Mouse (Mus musculus): ENCODE results near the gene Tent4a.

Gene Tent4a

DNA sequence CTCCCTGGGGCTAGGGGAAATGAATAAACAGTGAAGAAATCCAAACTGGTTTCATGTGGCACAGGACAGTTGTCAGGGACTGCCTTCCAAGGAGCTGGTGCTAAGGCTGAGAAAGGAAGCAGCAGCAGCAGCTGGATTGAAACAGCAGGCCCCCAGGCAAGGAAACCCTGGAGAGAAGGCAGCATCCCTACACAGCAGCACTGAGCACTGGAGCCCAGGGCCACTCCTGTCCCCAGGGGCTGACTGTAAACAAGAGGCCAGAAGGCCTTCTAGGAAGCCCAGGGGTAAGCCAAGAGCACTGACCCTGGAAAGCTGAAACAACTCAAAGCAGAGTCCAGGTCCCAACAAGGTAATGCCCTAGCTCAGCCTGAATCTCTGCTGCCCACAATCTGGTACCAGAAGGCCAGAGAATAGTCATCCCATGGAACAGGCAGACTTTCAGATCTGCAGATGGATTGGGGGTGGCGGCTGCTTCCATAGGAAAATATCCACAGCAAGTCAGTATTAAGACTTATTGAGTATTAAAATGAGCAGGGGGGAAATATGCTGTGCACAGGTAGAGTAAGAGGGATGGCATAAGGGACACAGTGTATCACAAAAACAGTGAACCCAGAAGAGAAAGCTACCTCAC, 12.1 kb downstream of the Tent4a start:
- no peak for DNase-seq (ENCODE audit: low spot score in 2 of 2)

DNA sequence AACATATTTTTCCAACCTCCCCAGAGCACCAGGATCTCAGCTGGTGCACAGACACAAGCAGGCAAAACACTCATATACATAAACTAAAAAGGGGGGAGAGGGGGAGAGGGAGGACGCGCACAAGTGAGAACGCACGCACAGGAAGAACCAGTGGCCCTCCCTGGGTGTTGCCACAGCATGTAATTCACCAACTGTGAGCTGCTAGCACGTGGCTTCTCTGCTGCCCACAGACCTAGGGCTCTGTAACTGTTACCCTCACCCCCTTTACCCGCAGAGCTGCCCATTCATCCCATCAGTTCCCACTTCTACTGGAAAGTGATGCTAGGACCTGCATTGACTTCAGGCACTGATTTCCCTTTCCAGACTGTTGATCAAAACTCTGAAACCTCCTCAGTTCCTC, 15.3 kb downstream of the Tent4a start:
- no peak for DNase-seq (ENCODE audit: low spot score in 2 of 2)

- DNase-seq (ENCODE audit: low spot score in 2 of 2), result no peak
These were observed 17.0 kb downstream of the Tent4a start for GRCm38 (mm10) chr13:69517445-69517844.

- no peak for DNase-seq (ENCODE audit: low spot score in 2 of 2)
These were observed 19.3 kb downstream of the Tent4a start for GRCm38 (mm10) chr13:69515091-69515490.

DNA sequence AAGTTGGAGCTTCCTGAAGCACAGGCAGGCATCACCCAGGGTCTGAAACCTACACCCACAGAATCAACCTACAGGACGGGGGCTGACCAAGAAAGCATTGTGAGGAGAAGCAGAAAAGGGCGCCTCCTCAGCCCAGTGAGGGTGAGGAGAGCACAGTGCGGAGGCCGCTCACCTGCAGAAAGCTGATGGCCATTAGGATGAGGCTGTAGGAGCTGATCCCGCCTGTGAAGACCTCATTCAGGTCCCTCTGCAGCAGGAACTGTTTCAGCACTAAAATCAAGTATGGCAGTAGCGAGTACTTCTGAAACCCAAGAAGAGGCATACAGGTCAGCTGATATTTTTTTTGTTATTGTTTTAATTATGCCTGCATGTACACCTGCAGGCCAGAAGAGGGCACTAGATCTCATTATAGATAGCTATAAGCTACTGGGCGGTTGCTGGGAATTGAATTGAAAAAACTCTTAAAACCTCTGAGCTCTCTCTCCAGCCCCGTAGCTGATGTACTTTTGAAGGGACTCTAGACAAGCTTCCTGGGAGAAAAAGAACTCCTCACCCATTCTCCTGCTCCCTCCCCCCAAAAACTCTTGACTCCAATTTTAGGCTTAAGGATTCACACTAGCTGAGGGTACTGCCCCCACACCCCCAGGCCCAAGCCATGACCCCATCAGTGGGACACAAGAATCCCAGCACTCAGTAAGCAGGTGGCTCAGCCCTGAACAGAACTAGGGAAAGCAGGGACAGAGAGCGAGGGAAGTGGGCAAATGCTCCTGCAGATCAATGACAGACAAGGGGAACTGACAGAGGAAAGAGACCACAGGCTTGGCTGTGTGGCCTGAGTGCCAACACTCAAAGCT, 24.8 kb downstream of the Tent4a start:
- no peak for DNase-seq (ENCODE audit: low spot score in 2 of 2)

- DNase-seq (ENCODE audit: low spot score in 2 of 2), result no peak
These were observed 26.8 kb downstream of the Tent4a start for GRCm38 (mm10) chr13:69507666-69508065.

GRCm38 (mm10) chr13:69506341-69507086, 27.9 kb downstream of the Tent4a start:
- no peak for DNase-seq (ENCODE audit: low spot score in 2 of 2)

- DNase-seq (ENCODE audit: low spot score in 2 of 2), result no peak
These were observed 31.6 kb downstream of the Tent4a start for GRCm38 (mm10) chr13:69502863-69503262.

- DNase-seq (ENCODE audit: low spot score in 2 of 2), result no peak
These were observed 32.2 kb downstream of the Tent4a start for GRCm38 (mm10) chr13:69502157-69502750.

DNA sequence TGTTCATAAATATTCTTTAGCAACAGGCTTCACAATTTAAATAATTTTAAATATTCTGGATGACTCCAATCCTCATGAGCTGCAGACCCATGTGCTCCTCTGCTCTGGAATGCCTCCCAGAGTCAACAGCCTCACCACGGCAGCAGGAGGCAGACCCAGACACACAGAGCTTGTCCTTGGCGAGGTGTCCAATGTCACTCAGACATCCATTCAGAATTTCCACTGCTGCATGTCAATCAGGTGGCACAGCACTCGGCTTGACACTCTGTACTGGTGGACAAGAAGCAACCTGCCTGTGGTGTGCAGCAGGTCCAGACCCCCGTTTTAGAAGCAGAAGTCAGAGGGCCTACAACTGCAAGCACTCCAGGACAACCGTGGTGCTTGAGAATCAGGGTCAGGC, 36.1 kb downstream of the Tent4a start:
- DNase-seq (ENCODE audit: low spot score in 2 of 2), result no peak

- DNase-seq (ENCODE audit: low spot score in 2 of 2), result no peak
These were observed 41.4 kb downstream of the Tent4a start for GRCm38 (mm10) chr13:69492876-69493463.

DNA sequence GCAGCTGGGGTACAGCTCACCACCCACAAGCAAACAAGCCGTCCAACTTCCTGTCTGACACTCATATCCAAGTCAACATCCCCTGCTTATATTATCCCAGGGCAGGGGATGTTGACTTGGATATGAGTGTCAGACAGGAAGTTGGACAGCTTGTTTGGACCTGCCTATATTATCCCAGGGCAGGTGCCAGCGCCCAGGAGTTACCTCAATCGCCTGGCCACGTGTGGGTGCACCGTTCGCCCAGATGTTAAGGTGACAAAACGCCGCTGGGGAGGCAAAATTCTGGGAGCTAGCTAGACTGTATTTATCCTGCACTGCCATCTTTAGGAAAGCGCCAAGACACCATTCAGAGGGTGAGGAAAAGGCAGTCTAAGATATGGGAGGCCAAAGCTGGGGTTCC, 44.6 kb downstream of the Tent4a start:
- DNase-seq (ENCODE audit: low spot score in 2 of 2), result no peak

DNA sequence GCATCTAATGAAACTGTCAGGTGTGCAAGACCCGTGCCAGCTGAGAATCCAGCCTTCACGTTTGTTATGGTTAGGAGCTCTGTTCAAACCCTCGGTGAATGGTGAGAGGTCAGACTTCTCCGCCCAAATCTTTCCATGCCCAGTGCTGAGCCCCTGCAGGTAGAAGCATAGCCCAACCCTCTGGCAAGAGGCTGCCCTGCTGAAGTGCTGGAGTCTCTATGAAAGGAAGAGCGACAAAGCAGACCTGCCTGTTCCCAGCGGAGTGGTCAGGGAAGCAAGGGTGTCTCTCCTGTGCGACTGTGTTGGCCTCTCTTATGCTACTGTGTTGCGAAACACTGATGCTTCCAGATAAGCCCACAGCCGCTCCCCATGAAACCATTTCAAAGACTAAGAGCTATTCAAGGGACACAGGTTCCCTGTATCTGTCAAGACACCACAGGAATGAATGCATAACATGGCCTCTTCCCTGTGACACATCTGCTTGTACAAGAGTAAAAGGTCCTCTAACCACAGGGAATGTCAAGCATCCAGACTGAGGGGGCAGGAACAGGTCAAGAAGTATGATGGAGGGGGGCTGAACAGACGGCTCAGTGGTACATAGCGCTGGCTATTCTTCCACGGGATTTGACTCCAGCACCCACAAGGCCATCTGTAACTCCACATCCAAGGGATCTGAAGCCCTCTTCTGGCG, 45.7 kb downstream of the Tent4a start:
- DNase-seq (ENCODE audit: low spot score in 2 of 2), result no peak

- DNase-seq (ENCODE audit: low spot score in 2 of 2), result no peak
These were observed 46.7 kb downstream of the Tent4a start for GRCm38 (mm10) chr13:69487611-69488275.

DNA sequence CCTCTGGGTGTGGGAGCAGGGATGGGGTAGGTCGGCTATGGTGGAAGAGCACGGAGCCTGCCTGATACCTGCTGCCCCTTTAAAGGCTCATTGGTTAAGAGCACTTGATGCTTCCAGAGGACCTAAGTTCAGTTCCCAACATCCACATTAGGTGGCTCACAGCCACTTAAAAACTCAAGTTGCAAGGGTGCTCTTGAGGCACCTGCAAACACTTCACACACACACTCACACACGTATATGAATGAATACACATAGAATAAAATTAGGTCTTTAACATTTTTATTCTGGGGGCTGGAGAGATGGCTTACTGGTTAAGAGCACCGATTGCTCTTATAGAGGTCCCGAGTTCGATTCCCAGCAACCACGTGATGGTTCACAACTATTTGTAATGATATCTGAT, 47.3 kb downstream of the Tent4a start:
- no peak for DNase-seq (ENCODE audit: low spot score in 2 of 2)

DNA sequence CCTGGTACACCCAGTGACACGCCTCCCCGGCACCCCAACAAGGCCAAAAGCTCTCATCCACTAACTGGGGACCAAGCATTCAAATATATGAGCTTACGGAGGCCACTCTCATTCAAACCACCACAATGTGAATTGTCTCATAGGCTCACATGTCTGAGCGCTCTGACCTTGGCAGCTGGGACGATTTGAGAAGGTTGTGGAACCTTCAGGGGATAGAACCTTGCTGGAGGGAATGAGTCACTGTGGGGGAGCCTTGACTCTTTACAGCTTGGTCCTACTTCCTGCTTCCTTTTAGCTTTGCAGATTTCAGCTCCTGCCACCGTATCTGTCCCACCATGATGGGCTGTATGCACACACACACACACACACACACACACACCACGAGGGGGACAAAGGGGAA, 48.6 kb downstream of the Tent4a start:
- no peak for DNase-seq (ENCODE audit: low spot score in 2 of 2)

DNA sequence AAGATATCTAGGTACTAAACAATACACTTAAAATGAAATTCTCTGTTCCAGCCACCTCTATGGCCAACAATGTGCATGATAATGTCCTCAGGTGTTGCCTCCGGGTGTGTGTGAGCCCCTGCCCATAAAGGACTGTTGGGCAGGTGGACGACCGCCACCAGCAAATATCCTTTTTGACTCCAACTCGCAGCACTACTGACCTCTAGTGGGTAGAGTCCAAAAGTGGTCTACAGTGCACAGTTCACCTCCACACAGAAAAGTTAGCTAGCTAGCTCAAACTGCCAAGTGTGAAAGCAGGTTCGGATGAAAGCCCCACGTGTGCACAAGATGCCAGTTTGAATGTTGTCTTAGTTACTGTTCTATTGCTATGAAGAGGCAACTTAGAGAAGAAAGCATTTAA, 49.1 kb downstream of the Tent4a start:
- DNase-seq (ENCODE audit: low spot score in 2 of 2), result no peak

DNA sequence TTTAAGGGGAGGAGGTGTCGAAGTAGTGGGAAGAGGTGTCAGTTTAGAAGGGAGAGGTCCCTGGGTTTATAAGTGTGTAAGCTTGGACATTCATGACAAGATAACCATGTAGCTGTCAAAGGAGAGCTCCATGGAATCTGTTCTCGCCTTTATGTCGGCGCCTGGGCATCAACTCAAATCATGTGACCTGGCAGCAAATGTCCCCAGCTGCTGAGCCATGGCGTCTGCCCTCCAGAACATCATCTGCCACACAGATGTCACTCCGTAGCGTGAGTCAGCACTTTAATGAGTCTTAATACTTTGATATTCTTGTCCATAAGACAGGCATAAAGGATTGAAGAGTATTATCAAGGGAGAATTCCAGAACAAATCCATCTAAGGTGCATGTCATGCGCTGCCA, 51.7 kb downstream of the Tent4a start:
- no peak for DNase-seq (ENCODE audit: low spot score in 2 of 2)

DNA sequence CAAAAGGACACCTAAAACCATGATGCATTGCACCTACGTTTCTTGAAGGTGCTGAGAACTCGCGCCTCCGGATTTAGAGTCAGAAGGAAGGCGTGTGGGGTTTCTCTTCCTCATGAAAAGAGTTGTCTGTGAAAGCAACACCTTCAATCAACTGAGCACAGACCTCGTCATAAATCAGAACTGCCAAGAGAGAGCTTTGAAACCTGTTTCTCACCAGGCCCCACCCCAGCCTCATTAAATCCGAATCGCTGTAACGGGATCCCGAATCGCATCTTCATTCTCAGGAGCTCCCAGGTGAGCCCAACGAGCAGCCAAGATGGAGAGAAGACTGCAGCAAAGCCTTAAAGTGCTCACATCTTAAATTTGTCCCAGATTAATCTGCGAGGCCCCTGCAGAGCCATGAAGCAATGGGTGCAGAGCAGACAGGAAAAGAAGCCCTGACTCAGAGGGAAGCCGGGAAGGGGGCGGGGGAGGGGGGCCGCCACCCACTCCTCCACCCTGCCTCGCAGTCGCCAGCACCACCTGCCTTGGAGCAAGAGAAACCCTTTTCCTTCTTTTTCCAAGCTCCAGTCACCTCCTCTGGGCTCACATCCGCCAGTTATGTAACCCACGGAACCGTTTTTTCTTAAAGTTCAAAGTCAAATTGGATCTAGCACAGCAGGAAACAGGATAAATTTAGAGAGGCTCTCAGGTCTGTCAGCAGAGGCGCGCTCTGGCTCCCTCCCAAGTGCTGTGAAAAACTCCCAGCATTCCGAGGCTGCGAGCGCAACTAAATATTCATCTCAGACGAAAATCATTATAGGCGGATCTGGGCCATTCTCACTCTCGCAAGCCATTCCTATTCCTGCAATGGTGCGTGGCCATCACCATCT, 52.5 kb downstream of the Tent4a start:
- peak; percentile 75 to 80 for DNase-seq (ENCODE audit: low spot score in 2 of 2)

GRCm38 (mm10) chr13:69481026-69481425, 53.4 kb downstream of the Tent4a start:
- no peak for DNase-seq (ENCODE audit: low spot score in 2 of 2)

Data from frontal cortex, postnatal 25 days (tissue).